Mouse (Mus musculus) MEL (cell line): ENCODE data around the gene Gramd1a. TPM values are rescaled to one million over a fixed set of nuclear protein-coding genes. Genes with fewer than 3 reads are reported as not detected.

ENCODE experiments used
- DNase-seq: peaks from one replicate; pipeline ENCODE4 v3.0.0; 2011; ENCODE audit warnings: low read depth, low spot score
- H3K27ac ChIP-seq: 2 replicates; pipeline ENCODE4 v1.5.1; 2012; ENCODE audit warnings: low read depth, mild to moderate bottlenecking, control low read depth, low read length, moderate library complexity; ENCODE audit not compliant: control insufficient read depth
- H3K27me3 ChIP-seq, 2 experiments: fragments of 150-350 bp in 1 of 2; sonication (generic) in 1 of 2; 2 replicates each; pipeline ENCODE4 v1.6.1; 2012; ENCODE audit warnings: low read length in 2 of 2, mild to moderate bottlenecking in 2 of 2, improper control_type of control experiment in 1 of 2, moderate library complexity in 1 of 2; ENCODE audit not compliant: insufficient read depth in 2 of 2, control insufficient read depth in 1 of 2
- H3K36me3 ChIP-seq, 2 experiments: 2 replicates each; pipeline ENCODE4 v1.6.1; 2012 to 2014; ENCODE audit warnings: low read length in 2 of 2, improper control_type of control experiment in 1 of 2, inconsistent platforms in 1 of 2, mild to moderate bottlenecking in 1 of 2; ENCODE audit not compliant: insufficient read depth in 2 of 2, control insufficient read depth in 1 of 2
- H3K4me1 ChIP-seq, 2 experiments: fragments of 150-350 bp in 1 of 2; sonication (generic) in 1 of 2; 2 replicates each; pipeline ENCODE4 v1.6.1; 2012; ENCODE audit warnings: low read length in 2 of 2, improper control_type of control experiment in 1 of 2, mild to moderate bottlenecking in 1 of 2; ENCODE audit not compliant: insufficient read depth in 2 of 2, control insufficient read depth in 1 of 2
- H3K4me3 ChIP-seq, 2 experiments: fragments of 150-350 bp in 1 of 2; sonication (generic) in 1 of 2; 2 replicates each; pipeline ENCODE4 v1.5.1; 2012; ENCODE audit warnings: low read depth in 2 of 2, low read length in 2 of 2, mild to moderate bottlenecking in 2 of 2, moderate library complexity in 2 of 2, control low read depth in 1 of 2, improper control_type of control experiment in 1 of 2; ENCODE audit not compliant: control insufficient read depth in 1 of 2, insufficient read depth in 1 of 2
- H3K79me2 ChIP-seq: 2 replicates; pipeline ENCODE4 v1.6.1; 2012; ENCODE audit warnings: mild to moderate bottlenecking, low read length, moderate library complexity; ENCODE audit not compliant: control insufficient read depth, poor library complexity, insufficient read depth
- H3K9ac ChIP-seq: 2 replicates; pipeline ENCODE4 v1.6.1; 2012; ENCODE audit warnings: low read depth, mild to moderate bottlenecking, control low read depth, low read length, moderate library complexity; ENCODE audit not compliant: control insufficient read depth, poor library complexity, severe bottlenecking
- H3K9me3 ChIP-seq: fragments of 150-350 bp; sonication (generic); replicated peaks from 2 replicates; pipeline ENCODE4 v1.6.1; 2012; ENCODE audit warnings: mild to moderate bottlenecking, low read length, improper control_type of control experiment, moderate library complexity; ENCODE audit not compliant: insufficient read depth
- BHLHE40 ChIP-seq: IDR thresholded peaks from 2 replicates; pipeline ENCODE4 v1.6.1; 2012; ENCODE audit warnings: low read depth, mild to moderate bottlenecking, inconsistent platforms, low read length, improper control_type of control experiment, borderline replicate concordance
- CTCF ChIP-seq, 3 experiments: IDR thresholded peaks in 2 of 3; conservative IDR thresholded peaks in 1 of 3; 2 replicates each; pipeline ENCODE4 v1.5.1; 2011 to 2012; ENCODE audit warnings: low read length in 3 of 3, low read depth in 2 of 3, mild to moderate bottlenecking in 2 of 3, improper control_type of control experiment in 1 of 3, inconsistent platforms in 1 of 3, mixed read lengths in 1 of 3, moderate library complexity in 1 of 3; ENCODE audit not compliant: control insufficient read depth in 1 of 3, insufficient read depth in 1 of 3, poor library complexity in 1 of 3, severe bottlenecking in 1 of 3
- ELF1 ChIP-seq: IDR thresholded peaks from 2 replicates; pipeline ENCODE4 v1.6.1; 2014; ENCODE audit warnings: low read depth, mild to moderate bottlenecking, inconsistent platforms, low read length, improper control_type of control experiment, moderate library complexity
- EP300 ChIP-seq, 2 experiments: IDR thresholded peaks; 2 replicates each; pipeline ENCODE4 v1.6.1; 2011; ENCODE audit warnings: improper control_type of control experiment in 2 of 2, low read length in 2 of 2, low read depth in 1 of 2, mild to moderate bottlenecking in 1 of 2
- HCFC1 ChIP-seq: IDR thresholded peaks from 2 replicates; pipeline ENCODE4 v1.6.1; 2012; ENCODE audit warnings: low read depth, mild to moderate bottlenecking, inconsistent platforms, low read length, improper control_type of control experiment, moderate library complexity
- MAX ChIP-seq: IDR thresholded peaks from 2 replicates; pipeline ENCODE4 v1.6.1; 2011; ENCODE audit warnings: low read length, improper control_type of control experiment
- MEF2A ChIP-seq: IDR thresholded peaks from 2 replicates; pipeline ENCODE4 v1.6.1; 2014; ENCODE audit warnings: low read depth, mild to moderate bottlenecking, inconsistent platforms, low read length, improper control_type of control experiment; ENCODE audit not compliant: poor library complexity, insufficient replicate concordance, severe bottlenecking; ENCODE audit errors: extremely low read depth
- MXI1 ChIP-seq: IDR thresholded peaks from 2 replicates; pipeline ENCODE4 v1.6.1; 2011; ENCODE audit warnings: mild to moderate bottlenecking, low read depth, low read length, improper control_type of control experiment
- MYB ChIP-seq: IDR thresholded peaks from 2 replicates; pipeline ENCODE4 v1.6.1; 2011; ENCODE audit warnings: mild to moderate bottlenecking, low read depth, low read length, improper control_type of control experiment
- POLR2A ChIP-seq, 2 experiments: IDR thresholded peaks; 2 replicates each; pipeline ENCODE4 v1.6.1; 2011 to 2012; ENCODE audit warnings: low read length in 2 of 2, mild to moderate bottlenecking in 2 of 2, control low read depth in 1 of 2, improper control_type of control experiment in 1 of 2, low read depth in 1 of 2, moderate library complexity in 1 of 2; ENCODE audit not compliant: control insufficient read depth in 1 of 2, insufficient read depth in 1 of 2, poor library complexity in 1 of 2
- POLR2AphosphoS5 ChIP-seq: IDR thresholded peaks from 2 replicates; pipeline ENCODE4 v1.6.1; 2012; ENCODE audit warnings: low read depth, borderline replicate concordance, mild to moderate bottlenecking, inconsistent platforms, low read length, moderate library complexity, mixed read lengths
- SIN3A ChIP-seq: IDR thresholded peaks from 2 replicates; pipeline ENCODE4 v1.6.1; 2012; ENCODE audit warnings: low read length, improper control_type of control experiment, inconsistent platforms
- SMC3 ChIP-seq: IDR thresholded peaks from 2 replicates; pipeline ENCODE4 v1.6.1; 2011; ENCODE audit warnings: low read depth, low read length, improper control_type of control experiment
- TAL1 ChIP-seq: IDR thresholded peaks from 2 replicates; pipeline ENCODE4 v1.6.1; 2012; ENCODE audit warnings: mild to moderate bottlenecking, inconsistent platforms, low read length, moderate library complexity, mixed read lengths
- TCF12 ChIP-seq: IDR thresholded peaks from 2 replicates; pipeline ENCODE4 v1.6.1; 2014; ENCODE audit warnings: low read depth, mild to moderate bottlenecking, inconsistent platforms, low read length, improper control_type of control experiment, moderate library complexity
- USF1 ChIP-seq: IDR thresholded peaks from 2 replicates; pipeline ENCODE4 v1.6.1; 2014; ENCODE audit warnings: low read depth, mild to moderate bottlenecking, inconsistent platforms, low read length, improper control_type of control experiment, moderate library complexity
- USF2 ChIP-seq, 2 experiments: IDR thresholded peaks; 2 replicates each; pipeline ENCODE4 v1.6.1; 2011 to 2012; ENCODE audit warnings: improper control_type of control experiment in 2 of 2, low read length in 2 of 2, borderline replicate concordance in 1 of 2, inconsistent platforms in 1 of 2, low read depth in 1 of 2, mild to moderate bottlenecking in 1 of 2; ENCODE audit not compliant: insufficient read depth in 1 of 2
- ZC3H11A ChIP-seq: IDR thresholded peaks from 2 replicates; pipeline ENCODE4 v1.6.1; 2012; ENCODE audit warnings: low read depth, mild to moderate bottlenecking, inconsistent platforms, low read length, improper control_type of control experiment
- ZMIZ1 ChIP-seq: IDR thresholded peaks from 2 replicates; pipeline ENCODE4 v1.6.1; 2012; ENCODE audit warnings: low read depth, mild to moderate bottlenecking, inconsistent platforms, low read length, improper control_type of control experiment, moderate library complexity
- ZNF384 ChIP-seq: IDR thresholded peaks from 2 replicates; pipeline ENCODE4 v1.6.1; 2012; ENCODE audit warnings: low read depth, mild to moderate bottlenecking, inconsistent platforms, low read length, improper control_type of control experiment
- polyA plus RNA-seq, 2 experiments: library from polyadenylated mRNA; stranded (reverse) in 1 of 2; unstranded in 1 of 2; fragments of >175 nt in 1 of 2; fragments of >200 nt in 1 of 2; gene quantifications; 2 replicates each; pipeline versions ENCODE4 v1.2.1 to v1.2.4; 2012; ENCODE audit warnings: low replicate concordance in 2 of 2, low read depth in 1 of 2; ENCODE audit not compliant: insufficient read length in 2 of 2, insufficient read depth in 1 of 2, missing spikeins in 1 of 2
- total RNA-seq: library from RNA; depleted of rRNA; stranded (reverse); fragments of 300-350 nt; gene quantifications from 2 replicates; pipeline ENCODE4 v1.2.3, GENCODE M21; 2012

The Gramd1a gene
- total and polyA plus RNA-seq, 3 experiments = 21.8 to 65.7 TPM; not detected in 1

GRCm38 (mm10) chr7:31126851-31127724 lies 28.6 kb downstream of the Gramd1a start, which contains the start of gene Scn1b:
Gene Scn1b (minus strand): TSS chr7:31127003.
- TF ChIP-seq TAL1 = no peak
- no peak for TF ChIP-seq ELF1
- TF ChIP-seq POLR2AphosphoS5 = no peak
- TF ChIP-seq MYB = no peak
- no peak for TF ChIP-seq SIN3A
- TF ChIP-seq MXI1 = no peak
- no peak for TF ChIP-seq TCF12
- TF ChIP-seq USF2 (IDR thresholded peaks at IDR 0.05; ENCODE audit: borderline replicate concordance in 1 of 2, insufficient read depth in 1 of 2, low read depth in 1 of 2, low read length in 2 of 2) = no peak
- no peak for TF ChIP-seq POLR2A (IDR thresholded peaks at IDR 0.05; ENCODE audit: control insufficient read depth in 1 of 2, insufficient read depth in 1 of 2, low read depth in 1 of 2, low read length in 2 of 2, poor library complexity in 1 of 2)
- TF ChIP-seq ZNF384 = no peak
- TF ChIP-seq ZC3H11A = no peak
- TF ChIP-seq HCFC1 = no peak
- TF ChIP-seq USF1 = no peak
- TF ChIP-seq MEF2A = no peak
- Histone ChIP-seq H3K4me3 (no peak within 1 kb of the TSS), H3K9me3 (no peaks in the 10 kb centered on the region), H3K4me1 (no peaks in the 10 kb centered on the region), H3K27ac (no peak within 1 kb of the TSS), H3K36me3 (no peaks in the 10 kb centered on the region), H3K79me2 (no peaks in the 10 kb centered on the region), H3K9ac (no peak within 1 kb of the TSS), H3K27me3 (no peaks in the 10 kb centered on the region)
- DNase-seq = no peak

- H3K4me1 ChIP-seq = no peaks in the 10 kb centered on the region
- H3K9me3 ChIP-seq = no peaks in the 10 kb centered on the region
- no peak overlapping the region for H3K27ac ChIP-seq
- DNase-seq = no peak
- no peak overlapping the region for H3K9ac ChIP-seq
- H3K27me3 ChIP-seq = no peaks in the 10 kb centered on the region
- no peak overlapping the region for H3K4me3 ChIP-seq
- TF ChIP-seq TAL1 (no peak), BHLHE40 (no peak), EP300 (IDR thresholded peaks at IDR 0.05; ENCODE audit: low read depth in 1 of 2, low read length in 2 of 2) (no peak), CTCF (IDR thresholded peaks at IDR 0.05 in 2 of 3, conservative IDR thresholded peaks at IDR 0.05 in 1 of 3; ENCODE audit: control insufficient read depth in 1 of 3, insufficient read depth in 1 of 3, low read depth in 2 of 3, low read length in 3 of 3, poor library complexity in 1 of 3, severe bottlenecking in 1 of 3) (no peak), SMC3 (no peak), ZNF384 (no peak), ZC3H11A (no peak), ZMIZ1 (no peak), MAX (no peak), MYB (no peak), SIN3A (no peak)
- H3K36me3 ChIP-seq = no peaks in the 10 kb centered on the region
- no peaks in the 10 kb centered on the region for H3K79me2 ChIP-seq
Measured at GRCm38 (mm10) chr7:31126211-31126751, 29.4 kb downstream of the Gramd1a start.
